Mouse (Mus musculus) thymus, adult 2 months (tissue): ENCODE measurements around the gene Fto.

Experiments used
- CTCF ChIP-seq: fragments of 200-500 bp; IDR thresholded peaks from 2 replicates; pipeline ENCODE4 v1.5.1; 2012; ENCODE audit warnings: mild to moderate bottlenecking, control low read depth, low read length, moderate library complexity, borderline replicate concordance; ENCODE audit not compliant: control insufficient read depth, poor library complexity, insufficient read depth; ENCODE audit errors: extremely low read depth
- POLR2A ChIP-seq: fragments of 200-500 bp; IDR thresholded peaks from 2 replicates; pipeline ENCODE4 v1.6.1; 2012; ENCODE audit warnings: mild to moderate bottlenecking, low read length, control low read depth, moderate library complexity; ENCODE audit not compliant: control insufficient read depth, poor library complexity, insufficient read depth; ENCODE audit errors: extremely low read depth

DNA sequence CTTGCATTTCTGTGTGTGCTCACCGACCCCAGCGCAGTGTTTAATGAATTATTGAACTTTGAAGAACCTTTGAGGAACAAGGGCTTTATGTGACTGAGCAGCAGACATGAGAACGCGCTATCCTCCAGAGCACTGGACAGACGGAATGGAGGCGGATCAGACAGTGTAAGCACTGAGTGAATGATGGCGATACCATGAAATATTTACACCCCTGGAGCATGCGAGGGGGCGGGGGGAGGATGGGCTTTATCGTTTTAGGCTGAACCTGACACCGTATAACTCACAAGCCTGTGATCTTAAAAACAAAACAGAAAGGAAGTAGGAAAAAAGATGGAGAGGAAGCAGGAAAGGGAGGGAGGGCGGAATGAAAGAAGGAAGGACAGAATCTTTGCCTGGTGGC is 57.6 kb downstream of the Fto start:
- no peak for TF ChIP-seq CTCF
- no peak for TF ChIP-seq POLR2A
